Mouse (Mus musculus) hindbrain, embryonic 12.5 days (tissue): ENCODE results near the gene Trappc2l. TPM values are rescaled to one million over a fixed set of nuclear protein-coding genes. Genes with fewer than 3 reads are reported as not detected.

Experiments used
- ATAC-seq: fragments of 200-750 bp; cut with Nextera tagmentation; 2 replicates; pipeline ENCODE4 v1.8.0; 2017; ENCODE audit warnings: moderate TSS enrichment; ENCODE audit not compliant: low FRiP score
- H3K27ac ChIP-seq: fragments of 300-500 bp; sonication (generic); 2 replicates; pipeline ENCODE4 v1.5.1; 2016; ENCODE audit warnings: mild to moderate bottlenecking
- H3K27me3 ChIP-seq: fragments of 300-500 bp; sonication (generic); 2 replicates; pipeline ENCODE4 v1.6.1; 2016; ENCODE audit warnings: mild to moderate bottlenecking
- H3K36me3 ChIP-seq: fragments of 300-500 bp; sonication (generic); 2 replicates; pipeline ENCODE4 v1.6.1; 2016; ENCODE audit warnings: mild to moderate bottlenecking
- H3K4me1 ChIP-seq: fragments of 300-500 bp; sonication (generic); 2 replicates; pipeline ENCODE4 v1.6.1; 2016
- H3K4me2 ChIP-seq: fragments of 300-500 bp; sonication (generic); replicated peaks from 2 replicates; pipeline ENCODE4 v1.6.1; 2016; ENCODE audit warnings: mild to moderate bottlenecking
- H3K4me3 ChIP-seq: fragments of 300-500 bp; sonication (generic); 2 replicates; pipeline ENCODE4 v1.5.1; 2016; ENCODE audit warnings: mild to moderate bottlenecking
- H3K9ac ChIP-seq: fragments of 300-500 bp; sonication (generic); 2 replicates; pipeline ENCODE4 v1.6.1; 2016; ENCODE audit warnings: mild to moderate bottlenecking, moderate library complexity
- H3K9me3 ChIP-seq: fragments of 300-500 bp; sonication (generic); replicated peaks from 2 replicates; pipeline ENCODE4 v1.6.1; 2016; ENCODE audit warnings: mild to moderate bottlenecking
- WGBS: fragments of 180-500 bp; shearing (Covaris S2); methylation state at CpG from one replicate; pipeline ENCODE4 v1.1.7; 2016; 5-methylcytosine and 5-hydroxymethylcytosine counted together
- polyA plus RNA-seq: library from polyadenylated mRNA; unstranded; fragments of >200 nt; fragmentation: Nextera tagmentation; extraction: Ambion mirVana; gene quantifications from 2 replicates; pipeline ENCODE4 v1.2.1, GENCODE M21; 2016

The Trappc2l gene
- polyA plus RNA-seq, 1 experiment from 2014 or later = 52.6 TPM

- 51% methylated on average over 7 of the region's 7 CpGs for WGBS
Measured at GRCm38 (mm10) chr8:122586171-122586570, 25.3 kb upstream of the Trappc2l start.

GRCm38 (mm10) chr8:122586749-122587148, 24.7 kb upstream of the Trappc2l start:
- Histone ChIP-seq H3K27ac (no peak overlapping the region), H3K4me2 (no peak overlapping the region), H3K9ac (no peak overlapping the region), H3K9me3 (no peaks in the 10 kb centered on the region), H3K4me3 (no peak overlapping the region), H3K36me3 (no peaks in the 10 kb centered on the region), H3K27me3 (no peaks in the 10 kb centered on the region), H3K4me1 (peaks cover 10% of the 10 kb centered on the region; the same call in 1 of the 2 replicates)
- WGBS = 90% methylated on average over 10 of the region's 10 CpGs
- no peak for ATAC-seq

More at GRCm38 (mm10) chr8:122586171-122586570, 25.3 kb upstream of the Trappc2l start:
- no peak overlapping the region for H3K9ac ChIP-seq
- no peak overlapping the region for H3K27ac ChIP-seq
- H3K4me1 ChIP-seq = peaks cover 10% of the 10 kb centered on the region; the same call in 1 of the 2 replicates
- H3K9me3 ChIP-seq = no peaks in the 10 kb centered on the region
- H3K4me3 ChIP-seq = no peak overlapping the region
- no peak overlapping the region for H3K4me2 ChIP-seq
- no peaks in the 10 kb centered on the region for H3K36me3 ChIP-seq
- no peaks in the 10 kb centered on the region for H3K27me3 ChIP-seq
- no peak for ATAC-seq

GRCm38 (mm10) chr8:122593240-122593639, 18.2 kb upstream of the Trappc2l start:
- WGBS = 59% methylated on average over 12 of the region's 12 CpGs
- ATAC-seq = no peak
- Histone ChIP-seq H3K4me2 (no peak overlapping the region), H3K9me3 (no peaks in the 10 kb centered on the region), H3K9ac (no peak overlapping the region), H3K4me1 (peaks cover 9% of the 10 kb centered on the region; the same call in 1 of the 2 replicates), H3K27ac (peak overlapping the region; percentile 58), H3K4me3 (no peak overlapping the region), H3K36me3 (0 out of 2 replicates have a peak, but pooled peaks cover 4% of the 10 kb centered on the region), H3K27me3 (no peaks in the 10 kb centered on the region)

GRCm38 (mm10) chr8:122593783-122594507, 17.5 kb upstream of the Trappc2l start:
- H3K4me3 ChIP-seq = no peak overlapping the region
- 69% methylated on average over 19 of the region's 19 CpGs for WGBS
- no peak for ATAC-seq
- no peaks in the 10 kb centered on the region for H3K9me3 ChIP-seq
- H3K36me3 ChIP-seq = 0 out of 2 replicates have a peak, but pooled peaks cover 5% of the 10 kb centered on the region
- H3K4me2 ChIP-seq = no peak overlapping the region
- peak overlapping the region; percentile 58 for H3K27ac ChIP-seq
- peaks cover 9% of the 10 kb centered on the region; the same call in 1 of the 2 replicates for H3K4me1 ChIP-seq
- no peak overlapping the region; the same call in 1 of the 2 replicates for H3K9ac ChIP-seq
- no peaks in the 10 kb centered on the region for H3K27me3 ChIP-seq

- no peak overlapping the region for H3K9ac ChIP-seq
- H3K36me3 ChIP-seq = 0 out of 2 replicates have a peak, but pooled peaks cover 5% of the 10 kb centered on the region
- H3K4me2 ChIP-seq = no peak overlapping the region
- no peaks in the 10 kb centered on the region for H3K9me3 ChIP-seq
- H3K27me3 ChIP-seq = no peaks in the 10 kb centered on the region
- no peak overlapping the region for H3K27ac ChIP-seq
- 52% methylated on average over 4 of the region's 4 CpGs for WGBS
- H3K4me3 ChIP-seq = no peak overlapping the region
- no peak for ATAC-seq
- peaks cover 9% of the 10 kb centered on the region; the same call in 1 of the 2 replicates for H3K4me1 ChIP-seq
Measured at GRCm38 (mm10) chr8:122596031-122596430, 15.4 kb upstream of the Trappc2l start.

GRCm38 (mm10) chr8:122600666-122601065, 10.8 kb upstream of the Trappc2l start:
- Histone ChIP-seq H3K9ac (no peak overlapping the region), H3K9me3 (no peaks in the 10 kb centered on the region), H3K4me2 (no peak overlapping the region), H3K4me1 (no peaks in the 10 kb centered on the region), H3K4me3 (no peak overlapping the region), H3K27ac (no peak overlapping the region), H3K27me3 (no peaks in the 10 kb centered on the region), H3K36me3 (0 out of 2 replicates have a peak, but pooled peaks cover 5% of the 10 kb centered on the region)
- no peak for ATAC-seq
- 87% methylated on average over 9 of the region's 9 CpGs for WGBS

- H3K36me3 ChIP-seq = no peaks in the 10 kb centered on the region
- no peak overlapping the region for H3K4me3 ChIP-seq
- H3K9ac ChIP-seq = no peak overlapping the region
- H3K27ac ChIP-seq = no peak overlapping the region
- no peak for ATAC-seq
- H3K27me3 ChIP-seq = no peaks in the 10 kb centered on the region
- no peaks in the 10 kb centered on the region for H3K4me1 ChIP-seq
- H3K9me3 ChIP-seq = no peaks in the 10 kb centered on the region
- 76% methylated on average over 1 of the region's 1 CpGs for WGBS
- no peak overlapping the region for H3K4me2 ChIP-seq
Measured at GRCm38 (mm10) chr8:122604640-122605039, 6.8 kb upstream of the Trappc2l start.

- no peak for ATAC-seq
- Histone ChIP-seq H3K27ac (no peak overlapping the region), H3K4me3 (no peak overlapping the region), H3K36me3 (no peaks in the 10 kb centered on the region), H3K27me3 (no peaks in the 10 kb centered on the region), H3K9ac (no peak overlapping the region), H3K9me3 (no peaks in the 10 kb centered on the region), H3K4me2 (no peak overlapping the region), H3K4me1 (peaks cover under 1% of the 10 kb centered on the region; the same call in 1 of the 2 replicates)
- WGBS = 91% methylated on average over 4 of the region's 4 CpGs
Measured at GRCm38 (mm10) chr8:122605367-122605766, 6.1 kb upstream of the Trappc2l start.

- no peaks in the 10 kb centered on the region for H3K9me3 ChIP-seq
- H3K36me3 ChIP-seq = no peaks in the 10 kb centered on the region
- H3K9ac ChIP-seq = no peak overlapping the region
- ATAC-seq = no peak
- H3K4me2 ChIP-seq = no peak overlapping the region
- 89% methylated on average over 11 of the region's 12 CpGs for WGBS
- H3K27ac ChIP-seq = no peak overlapping the region
- peaks cover 9% of the 10 kb centered on the region for H3K4me1 ChIP-seq
- H3K27me3 ChIP-seq = no peaks in the 10 kb centered on the region
- no peak overlapping the region for H3K4me3 ChIP-seq
Measured at GRCm38 (mm10) chr8:122606810-122607209, 4.6 kb upstream of the Trappc2l start.

GRCm38 (mm10) chr8:122610209-122610608, 1.2 kb upstream of the Trappc2l start:
- no peak for ATAC-seq
- Histone ChIP-seq H3K4me3 (no peak overlapping the region), H3K27ac (no peak overlapping the region)

GRCm38 (mm10) chr8:122610612-122611277, 695 bp upstream of the Trappc2l start:
- peak overlapping the region; percentile 76 for H3K27ac ChIP-seq
- H3K9ac ChIP-seq = peak overlapping the region; percentile 72
- WGBS = 2% methylated on average over 20 of the region's 20 CpGs
- peak overlapping the region; percentile 60 for H3K4me3 ChIP-seq
- H3K36me3 ChIP-seq = peaks cover 12% of the 10 kb centered on the region
- ATAC-seq = peak; percentile 15; the same call in 1 of the 2 replicates
- peak overlapping the region; percentile 94 for H3K4me2 ChIP-seq
- H3K4me1 ChIP-seq = peaks cover 18% of the 10 kb centered on the region
- H3K27me3 ChIP-seq = no peaks in the 10 kb centered on the region
- no peaks in the 10 kb centered on the region for H3K9me3 ChIP-seq

More at GRCm38 (mm10) chr8:122610209-122610608, 1.2 kb upstream of the Trappc2l start:
- peaks cover 8% of the 10 kb centered on the region; the same call in 1 of the 2 replicates for H3K36me3 ChIP-seq
- H3K9ac ChIP-seq = peak overlapping the region; percentile 72; the same call in 1 of the 2 replicates
- peak overlapping the region; percentile 94 for H3K4me2 ChIP-seq
- H3K27me3 ChIP-seq = no peaks in the 10 kb centered on the region
- peaks cover 18% of the 10 kb centered on the region for H3K4me1 ChIP-seq
- no peaks in the 10 kb centered on the region for H3K9me3 ChIP-seq
- WGBS = 62% methylated on average over 4 of the region's 4 CpGs

- Histone ChIP-seq H3K9me3 (no peaks in the 10 kb centered on the region), H3K4me1 (peaks cover 24% of the 10 kb centered on the region), H3K27ac (no peak overlapping the region), H3K9ac (no peak overlapping the region), H3K36me3 (peaks cover 14% of the 10 kb centered on the region), H3K27me3 (no peaks in the 10 kb centered on the region), H3K4me2 (no peak overlapping the region), H3K4me3 (no peak overlapping the region)
- no peak for ATAC-seq
- 75% methylated on average over 9 of the region's 9 CpGs for WGBS
Measured at GRCm38 (mm10) chr8:122616181-122616905, 4.9 kb downstream of the Trappc2l start.
